Mouse (Mus musculus): ENCODE data around the gene Tifa. TPM values are rescaled to one million over a fixed set of nuclear protein-coding genes. Genes with fewer than 3 reads are reported as not detected.

The Tifa gene
- polyA plus RNA-seq, 1 experiment = 0.54 TPM

GRCm38 (mm10) chr3:127841926-127842325 lies 52.3 kb downstream of the Tifa start:
- H3K9me3 ChIP-seq (replicated peaks; ENCODE audit: control insufficient read depth, insufficient read depth, low read length, poor library complexity, severe bottlenecking) = no peaks in the 10 kb centered on the region
- no peaks in the 10 kb centered on the region for H3K36me3 ChIP-seq (ENCODE audit: control insufficient read depth, insufficient read depth, low read length, poor library complexity, severe bottlenecking)
- TF ChIP-seq CTCF (IDR thresholded peaks at IDR 0.05; ENCODE audit: low read depth, low read length) (no peak), POLR2A (IDR thresholded peaks at IDR 0.05; ENCODE audit: insufficient read depth, low read length) (no peak), EP300 (IDR thresholded peaks at IDR 0.05; ENCODE audit: insufficient read depth, low read depth, low read length) (no peak)
- H3K27me3 ChIP-seq (ENCODE audit: control insufficient read depth, insufficient read depth, low read length, poor library complexity, severe bottlenecking) = no peaks in the 10 kb centered on the region
- no peak overlapping the region for H3K9ac ChIP-seq (ENCODE audit: low read depth, poor library complexity, severe bottlenecking)
- no peaks in the 10 kb centered on the region for H3K4me1 ChIP-seq (ENCODE audit: control insufficient read depth, insufficient read depth, low read length)
- H3K27ac ChIP-seq (ENCODE audit: insufficient read depth, low read length) = no peak overlapping the region
- H3K4me3 ChIP-seq (ENCODE audit: low read depth, low read length) = no peak overlapping the region

DNA sequence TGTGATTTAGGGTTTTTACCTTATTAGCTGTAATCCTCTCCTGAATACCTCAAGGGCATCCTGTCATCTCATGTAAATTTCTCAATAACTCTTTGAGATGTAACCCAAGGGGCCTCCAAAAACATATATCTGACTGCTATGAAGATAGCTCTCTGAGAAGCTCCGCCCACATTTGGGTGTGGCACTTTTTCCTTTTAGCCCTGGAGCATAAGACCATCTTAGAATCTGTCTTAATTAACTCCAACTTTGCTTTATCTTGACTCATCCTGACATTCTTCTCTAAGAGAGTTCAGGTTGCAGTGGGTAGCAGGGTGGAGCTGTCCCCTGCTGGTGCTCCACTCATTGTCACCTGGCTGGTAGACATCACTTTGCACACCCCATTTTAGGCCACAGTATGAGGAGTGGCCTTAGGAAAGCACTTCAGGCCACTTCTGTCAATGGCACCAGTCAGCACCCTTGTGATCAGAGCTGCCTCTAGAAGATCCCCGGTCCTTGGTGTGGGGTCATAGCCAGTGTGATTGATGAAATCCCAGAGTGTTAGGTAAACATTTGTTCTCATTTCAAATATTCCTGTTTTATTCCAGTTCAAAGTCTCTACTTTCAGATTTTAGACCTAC lies 53.8 kb downstream of the Tifa start:
- TF ChIP-seq CTCF (IDR thresholded peaks at IDR 0.05; ENCODE audit: low read depth, low read length) (no peak), POLR2A (IDR thresholded peaks at IDR 0.05; ENCODE audit: insufficient read depth, low read length) (no peak), EP300 (IDR thresholded peaks at IDR 0.05; ENCODE audit: insufficient read depth, low read depth, low read length) (no peak)
- Histone ChIP-seq H3K4me3 (ENCODE audit: low read depth, low read length) (no peak overlapping the region), H3K9ac (ENCODE audit: low read depth, poor library complexity, severe bottlenecking) (no peak overlapping the region), H3K27me3 (ENCODE audit: control insufficient read depth, insufficient read depth, low read length, poor library complexity, severe bottlenecking) (no peaks in the 10 kb centered on the region), H3K4me1 (ENCODE audit: control insufficient read depth, insufficient read depth, low read length) (no peaks in the 10 kb centered on the region), H3K36me3 (ENCODE audit: control insufficient read depth, insufficient read depth, low read length, poor library complexity, severe bottlenecking) (no peaks in the 10 kb centered on the region), H3K27ac (ENCODE audit: insufficient read depth, low read length) (no peak overlapping the region), H3K9me3 (replicated peaks; ENCODE audit: control insufficient read depth, insufficient read depth, low read length, poor library complexity, severe bottlenecking) (no peaks in the 10 kb centered on the region)

GRCm38 (mm10) chr3:127843941-127844327 lies 54.3 kb downstream of the Tifa start:
- Histone ChIP-seq H3K4me3 (ENCODE audit: low read depth, low read length) (no peak overlapping the region), H3K27me3 (ENCODE audit: control insufficient read depth, insufficient read depth, low read length, poor library complexity, severe bottlenecking) (no peaks in the 10 kb centered on the region)

DNA sequence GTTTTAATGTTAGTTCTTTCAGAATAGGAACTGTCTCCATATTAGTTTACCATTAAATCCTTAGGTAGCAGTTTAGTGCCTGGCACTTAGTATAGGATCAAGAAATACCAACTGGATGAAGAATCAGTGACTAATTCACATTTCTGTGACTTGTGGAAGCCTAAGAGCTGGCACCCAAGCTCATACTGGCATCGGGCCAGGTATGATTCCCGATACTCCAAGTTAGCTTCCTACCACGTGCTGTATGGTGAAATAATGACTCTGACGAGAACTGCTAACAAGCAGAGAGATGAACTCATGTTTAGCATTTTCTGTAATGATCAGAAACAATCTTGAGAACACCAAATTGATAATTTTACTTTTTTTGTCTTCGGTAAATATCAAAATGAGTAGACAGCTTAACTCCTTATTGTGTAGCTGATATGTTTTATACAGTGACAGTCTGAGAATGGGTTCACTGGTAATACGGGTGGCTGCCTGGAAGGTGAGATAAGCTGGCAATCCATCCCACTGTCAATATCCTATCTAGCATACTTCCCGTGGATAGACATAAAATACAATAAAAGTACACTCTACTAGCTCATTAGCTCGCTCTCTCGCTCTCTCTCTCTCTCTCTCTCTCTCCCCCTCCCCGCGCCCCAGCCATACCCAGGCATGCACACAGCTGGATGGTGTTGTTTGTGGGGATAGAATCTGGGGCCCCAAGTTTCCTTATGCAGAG lies 58.6 kb downstream of the Tifa start:
- Histone ChIP-seq H3K9ac (ENCODE audit: low read depth, poor library complexity, severe bottlenecking) (no peak overlapping the region), H3K9me3 (replicated peaks; ENCODE audit: control insufficient read depth, insufficient read depth, low read length, poor library complexity, severe bottlenecking) (no peaks in the 10 kb centered on the region), H3K27me3 (ENCODE audit: control insufficient read depth, insufficient read depth, low read length, poor library complexity, severe bottlenecking) (no peaks in the 10 kb centered on the region), H3K4me3 (ENCODE audit: low read depth, low read length) (no peak overlapping the region), H3K27ac (ENCODE audit: insufficient read depth, low read length) (no peak overlapping the region), H3K36me3 (ENCODE audit: control insufficient read depth, insufficient read depth, low read length, poor library complexity, severe bottlenecking) (no peaks in the 10 kb centered on the region), H3K4me1 (ENCODE audit: control insufficient read depth, insufficient read depth, low read length) (peaks cover 10% of the 10 kb centered on the region)
- TF ChIP-seq POLR2A (IDR thresholded peaks at IDR 0.05; ENCODE audit: insufficient read depth, low read length) = no peak
- TF ChIP-seq CTCF (IDR thresholded peaks at IDR 0.05; ENCODE audit: low read depth, low read length) = no peak
- TF ChIP-seq EP300 (IDR thresholded peaks at IDR 0.05; ENCODE audit: insufficient read depth, low read depth, low read length) = no peak

More at GRCm38 (mm10) chr3:127843941-127844327, 54.3 kb downstream of the Tifa start:
- Histone ChIP-seq H3K4me1 (ENCODE audit: control insufficient read depth, insufficient read depth, low read length) (no peaks in the 10 kb centered on the region), H3K36me3 (ENCODE audit: control insufficient read depth, insufficient read depth, low read length, poor library complexity, severe bottlenecking) (no peaks in the 10 kb centered on the region), H3K27ac (ENCODE audit: insufficient read depth, low read length) (no peak overlapping the region), H3K9me3 (replicated peaks; ENCODE audit: control insufficient read depth, insufficient read depth, low read length, poor library complexity, severe bottlenecking) (no peaks in the 10 kb centered on the region), H3K9ac (ENCODE audit: low read depth, poor library complexity, severe bottlenecking) (no peak overlapping the region)
- TF ChIP-seq POLR2A (IDR thresholded peaks at IDR 0.05; ENCODE audit: insufficient read depth, low read length) (no peak), EP300 (IDR thresholded peaks at IDR 0.05; ENCODE audit: insufficient read depth, low read depth, low read length) (no peak), CTCF (IDR thresholded peaks at IDR 0.05; ENCODE audit: low read depth, low read length) (no peak)

GRCm38 (mm10) chr3:127849922-127850321 lies 60.3 kb downstream of the Tifa start:
- Histone ChIP-seq H3K4me3 (ENCODE audit: low read depth, low read length) (no peak overlapping the region), H3K9ac (ENCODE audit: low read depth, poor library complexity, severe bottlenecking) (no peak overlapping the region), H3K4me1 (ENCODE audit: control insufficient read depth, insufficient read depth, low read length) (peaks cover 10% of the 10 kb centered on the region), H3K27ac (ENCODE audit: insufficient read depth, low read length) (no peak overlapping the region), H3K9me3 (replicated peaks; ENCODE audit: control insufficient read depth, insufficient read depth, low read length, poor library complexity, severe bottlenecking) (no peaks in the 10 kb centered on the region), H3K27me3 (ENCODE audit: control insufficient read depth, insufficient read depth, low read length, poor library complexity, severe bottlenecking) (no peaks in the 10 kb centered on the region), H3K36me3 (ENCODE audit: control insufficient read depth, insufficient read depth, low read length, poor library complexity, severe bottlenecking) (no peaks in the 10 kb centered on the region)
- TF ChIP-seq CTCF (IDR thresholded peaks at IDR 0.05; ENCODE audit: low read depth, low read length) (no peak), EP300 (IDR thresholded peaks at IDR 0.05; ENCODE audit: insufficient read depth, low read depth, low read length) (no peak), POLR2A (IDR thresholded peaks at IDR 0.05; ENCODE audit: insufficient read depth, low read length) (no peak)
